Mouse (Mus musculus): ENCODE data around the gene Noa1. TPM values are rescaled to one million over a fixed set of nuclear protein-coding genes. Genes with fewer than 3 reads are reported as not detected.

Noa1 gene
- total RNA-seq, 2 experiments from 2014 or later, result 19.0 to 21.6 TPM

DNA sequence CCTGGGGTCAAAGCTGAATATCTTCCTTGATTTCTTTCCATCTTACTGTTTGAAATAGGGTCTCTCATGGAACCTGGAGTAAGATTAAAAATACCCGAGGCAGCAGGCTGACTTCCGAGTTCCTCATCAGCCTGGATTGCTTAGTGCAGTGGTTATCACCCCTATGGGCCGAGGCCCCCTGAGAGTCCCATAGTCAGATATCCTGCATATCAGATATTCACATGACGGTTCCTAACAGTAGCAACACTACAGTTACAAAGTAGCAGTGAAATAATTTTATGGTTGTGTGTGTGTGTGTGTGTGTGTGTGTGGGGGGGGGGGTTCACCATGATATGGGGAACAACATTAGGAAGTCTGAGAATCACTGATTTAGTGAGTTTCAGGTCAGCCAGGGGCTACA is 48.7 kb downstream of the Noa1 start:
- intact Hi-C loops (cut with DNase I), result no loop called here
- DNase-seq (ENCODE audit: low spot score), result no peak

DNA sequence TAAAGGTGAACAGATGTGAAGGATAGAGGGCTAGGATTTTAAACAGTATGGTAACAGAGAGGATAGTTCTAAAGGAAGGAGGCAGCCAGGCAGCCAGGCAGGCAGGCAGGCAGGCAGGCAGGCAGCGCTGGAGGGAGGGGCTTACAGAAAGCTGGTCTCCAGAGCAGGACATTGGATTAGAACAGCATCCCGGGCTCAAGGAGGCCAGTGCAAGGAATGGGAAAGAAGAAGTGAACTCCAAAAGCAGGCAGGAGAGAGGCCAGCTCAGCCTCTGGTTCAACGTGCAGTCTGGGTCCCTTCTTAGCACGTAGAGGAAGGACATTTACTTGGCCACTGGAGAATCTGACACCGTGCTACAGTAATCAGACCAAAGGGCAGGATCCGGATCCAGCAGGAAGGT is 49.7 kb downstream of the Noa1 start:
- no peak for DNase-seq (ENCODE audit: low spot score)
- intact Hi-C loops (cut with DNase I), result no loop called here

DNA sequence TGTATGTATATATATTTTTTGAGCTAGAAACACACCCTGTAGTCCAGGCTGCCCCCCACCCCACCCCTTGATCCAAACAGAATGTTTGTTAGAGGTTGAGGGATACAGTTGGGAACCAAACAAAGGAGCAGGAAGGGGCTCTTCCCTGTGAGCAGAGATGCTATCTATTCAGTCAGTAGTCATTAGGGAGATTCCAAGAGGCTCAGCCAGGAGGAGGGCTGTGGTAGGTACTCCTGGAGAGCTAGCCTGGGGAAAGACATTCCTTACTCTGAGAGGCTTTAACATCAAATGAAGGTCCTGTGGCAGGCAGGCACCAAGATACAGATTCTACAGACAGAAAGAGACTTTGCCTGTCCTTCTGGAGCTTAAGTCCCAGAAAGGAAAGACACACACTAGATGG is 50.6 kb downstream of the Noa1 start:
- intact Hi-C loops (cut with DNase I), result no loop called here
- no peak for DNase-seq (ENCODE audit: low spot score)

DNA sequence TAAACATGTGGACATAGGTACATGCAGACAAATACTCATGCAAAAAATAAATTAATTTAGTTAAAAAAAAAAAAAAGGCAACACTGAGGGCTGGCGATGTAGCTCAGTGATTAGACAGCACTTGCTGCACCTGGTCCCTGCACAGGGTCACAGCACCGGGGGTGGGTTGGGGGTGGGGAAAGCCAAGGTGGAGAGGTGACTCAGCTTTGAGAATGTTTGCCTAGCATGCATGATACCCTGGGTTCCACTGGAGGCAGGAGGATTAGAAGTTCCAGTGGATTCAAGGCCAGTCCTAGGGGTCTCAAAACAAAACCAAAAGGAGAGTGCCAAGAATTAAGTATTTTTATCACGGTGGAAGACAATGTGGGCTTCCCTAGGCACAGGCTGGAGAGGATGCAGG is 52.3 kb downstream of the Noa1 start:
- no peak for DNase-seq (ENCODE audit: low spot score)
- intact Hi-C loops (cut with DNase I), result no loop called here

DNA sequence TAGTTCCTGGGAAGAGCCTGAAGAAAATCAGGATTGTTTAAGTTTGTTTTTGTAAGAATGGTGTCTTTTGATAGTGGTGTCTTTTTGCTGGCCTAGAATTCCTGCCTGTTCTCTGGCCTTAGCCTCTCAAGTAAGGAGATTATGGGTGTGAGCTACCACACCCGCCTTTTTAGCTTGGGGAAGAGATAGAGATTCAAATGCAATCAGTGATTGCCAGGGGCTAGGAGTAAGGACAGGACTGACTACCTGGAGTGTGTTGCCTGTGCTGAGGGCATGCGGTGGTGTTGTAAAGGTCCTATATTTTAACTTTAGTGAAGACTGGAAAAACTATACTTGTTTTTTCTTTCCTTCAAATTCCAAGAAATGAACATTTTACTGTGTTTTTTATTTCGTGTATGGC is 55.5 kb downstream of the Noa1 start:
- intact Hi-C loops (cut with DNase I), result no loop called here
- no peak for DNase-seq (ENCODE audit: low spot score)

DNA sequence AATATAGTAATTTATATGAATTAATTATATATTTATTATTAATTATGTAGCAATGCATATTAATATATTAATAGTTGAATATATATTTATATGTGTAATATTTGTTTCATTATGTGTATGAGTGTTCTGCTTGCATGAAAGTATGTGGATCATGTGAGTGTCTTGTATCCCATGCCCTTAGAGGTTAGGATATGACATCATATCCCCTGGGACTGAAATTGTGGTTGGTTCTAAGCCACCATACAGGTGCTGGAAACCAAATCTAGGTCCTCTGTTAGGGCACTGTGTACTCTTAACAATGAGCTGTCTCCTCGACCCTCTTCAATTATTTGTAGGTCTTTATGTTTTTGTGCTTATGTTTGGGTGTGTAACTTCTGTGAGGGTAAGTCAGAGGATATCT is 56.7 kb downstream of the Noa1 start:
- DNase-seq (ENCODE audit: low spot score), result no peak
- intact Hi-C loops (cut with DNase I), result no loop called here

DNA sequence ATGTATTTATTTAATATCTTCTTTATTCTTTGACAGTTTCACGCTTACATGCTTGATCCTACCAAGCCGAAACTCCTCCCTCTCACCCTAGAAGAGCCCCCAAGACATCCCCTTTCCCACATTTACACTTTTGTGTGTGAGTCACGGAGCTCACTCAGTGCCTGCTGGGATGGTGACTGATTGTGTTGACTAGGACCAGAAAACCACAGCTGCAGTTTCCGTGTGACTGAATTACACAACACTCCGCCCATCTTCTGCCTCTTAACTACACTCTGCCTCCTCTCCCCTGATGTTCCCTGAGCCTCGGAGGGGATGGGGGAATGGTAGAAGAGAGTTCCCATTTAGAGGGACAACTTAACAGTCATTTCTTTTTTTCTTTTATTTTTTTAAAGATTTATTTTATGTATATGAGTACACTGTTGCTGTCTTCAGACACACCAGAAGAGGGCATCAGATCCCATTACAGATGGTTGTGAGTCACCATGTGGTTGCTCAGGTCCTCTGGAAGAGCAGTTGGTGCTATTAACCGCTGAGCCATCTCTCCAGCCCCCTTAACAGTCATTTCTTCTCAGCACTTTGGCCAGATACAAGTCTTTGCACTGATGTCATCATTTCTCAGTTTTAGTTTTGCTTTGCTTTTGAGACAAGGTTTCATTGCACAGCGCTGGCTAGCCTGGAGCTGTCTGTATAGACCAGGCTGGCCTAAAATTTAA is 57.6 kb downstream of the Noa1 start:
- no peak for DNase-seq (ENCODE audit: low spot score)
- intact Hi-C loops (cut with DNase I), result no loop called here

DNA sequence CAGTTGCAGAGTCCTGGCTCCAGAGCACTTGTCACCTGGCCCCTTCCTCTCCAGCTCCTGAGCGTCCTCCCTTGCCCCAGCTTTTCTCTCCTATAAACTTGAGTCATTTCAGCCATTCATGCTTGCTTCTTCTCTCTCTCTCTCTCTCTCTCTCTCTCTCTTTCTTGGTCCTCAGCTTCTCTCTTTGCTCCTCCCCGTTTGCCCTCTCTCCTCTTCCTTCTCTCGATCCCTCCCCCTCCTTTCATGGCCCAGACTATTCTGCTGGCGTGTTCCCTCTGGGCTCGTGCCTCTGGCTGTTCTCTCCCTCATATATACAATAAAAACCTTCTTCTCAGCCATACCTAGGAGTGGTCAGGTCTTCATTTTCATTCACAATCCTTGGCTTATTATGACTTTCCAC is 58.2 kb downstream of the Noa1 start:
- intact Hi-C loops (cut with DNase I), result no loop called here
- no peak for DNase-seq (ENCODE audit: low spot score)

DNA sequence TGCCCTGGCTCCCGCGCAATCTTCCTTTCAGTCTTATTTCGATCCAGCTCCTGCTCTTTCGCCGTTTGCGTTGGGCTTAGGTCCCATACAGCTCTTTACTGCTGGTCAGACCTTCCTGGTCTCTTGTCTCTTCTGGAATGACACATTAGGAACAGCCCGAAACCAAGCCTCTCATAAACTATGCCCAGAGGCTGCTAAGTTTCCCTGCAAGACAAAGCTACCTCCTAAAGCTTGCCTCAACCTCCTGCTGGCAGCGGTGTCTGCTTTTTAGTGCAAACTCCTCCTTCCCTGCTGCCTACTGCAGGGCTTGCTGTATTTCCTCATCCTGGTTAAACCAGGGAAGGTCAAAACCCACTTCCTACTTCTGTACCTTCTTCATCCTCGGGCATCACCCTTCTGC is 59.8 kb downstream of the Noa1 start:
- DNase-seq (ENCODE audit: low spot score), result no peak
- intact Hi-C loops (cut with DNase I), result no loop called here

DNA sequence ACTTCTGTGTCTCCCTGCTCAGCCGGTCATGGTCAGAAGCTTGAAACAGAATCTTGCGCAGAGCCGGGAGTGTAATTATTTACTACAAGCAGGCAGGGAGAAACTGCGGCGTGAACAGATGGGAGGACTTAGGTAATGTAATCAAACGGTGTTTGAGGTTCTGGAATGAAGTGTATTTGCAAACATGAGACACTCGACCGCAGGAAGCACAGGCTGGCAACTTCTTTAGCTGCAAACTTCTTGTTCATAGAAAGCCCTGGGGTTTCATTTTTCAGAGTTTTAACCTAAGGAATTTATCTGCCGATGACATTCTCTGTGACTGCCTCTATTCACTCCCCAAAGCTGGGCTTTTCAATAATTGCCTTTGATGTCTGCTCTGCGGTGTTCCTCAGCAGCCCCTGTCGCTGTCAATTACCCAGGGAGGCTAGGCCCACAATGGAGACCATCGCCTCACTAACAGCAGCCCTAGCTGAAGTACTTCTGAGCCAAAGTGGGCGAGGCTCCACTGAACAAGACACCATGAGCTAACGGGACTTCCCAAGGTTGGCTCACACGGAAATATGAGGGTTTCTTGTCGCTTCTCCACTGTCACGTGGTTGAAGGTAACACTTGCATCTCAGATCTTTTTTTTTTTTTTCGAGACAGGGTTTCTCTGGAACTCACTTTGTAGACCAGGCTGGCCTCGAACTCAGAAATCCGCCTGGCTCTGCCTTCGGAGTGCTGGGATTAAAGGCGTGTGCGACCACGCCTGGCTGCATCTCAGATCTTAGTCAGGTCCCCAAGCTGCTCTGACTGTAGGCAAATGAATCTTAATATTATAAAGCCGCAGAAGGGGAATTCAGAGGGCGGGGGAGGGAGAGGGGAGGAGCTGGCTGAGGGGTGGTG is 63.9 kb downstream of the Noa1 start:
- DNase-seq (ENCODE audit: low spot score), result no peak
- intact Hi-C loops (cut with DNase I), result no loop called here

DNA sequence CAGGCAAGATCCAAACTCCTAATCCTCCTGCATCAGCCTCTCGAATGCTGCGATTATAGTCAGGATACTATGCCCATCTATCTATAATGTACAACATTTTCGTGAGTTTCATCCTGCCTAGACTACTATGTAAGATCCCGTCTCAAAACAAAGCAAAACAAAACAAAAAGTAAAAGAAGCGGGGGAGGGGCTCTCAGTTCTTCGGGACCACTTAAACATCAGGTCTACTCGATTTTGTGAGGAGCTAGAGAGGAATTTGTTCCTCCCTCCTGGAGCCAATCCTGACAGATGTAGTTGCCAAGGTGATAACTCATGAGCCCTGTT is 64.5 kb downstream of the Noa1 start:
- DNase-seq (ENCODE audit: low spot score), result no peak
- intact Hi-C loops (cut with DNase I), result no loop called here

DNA sequence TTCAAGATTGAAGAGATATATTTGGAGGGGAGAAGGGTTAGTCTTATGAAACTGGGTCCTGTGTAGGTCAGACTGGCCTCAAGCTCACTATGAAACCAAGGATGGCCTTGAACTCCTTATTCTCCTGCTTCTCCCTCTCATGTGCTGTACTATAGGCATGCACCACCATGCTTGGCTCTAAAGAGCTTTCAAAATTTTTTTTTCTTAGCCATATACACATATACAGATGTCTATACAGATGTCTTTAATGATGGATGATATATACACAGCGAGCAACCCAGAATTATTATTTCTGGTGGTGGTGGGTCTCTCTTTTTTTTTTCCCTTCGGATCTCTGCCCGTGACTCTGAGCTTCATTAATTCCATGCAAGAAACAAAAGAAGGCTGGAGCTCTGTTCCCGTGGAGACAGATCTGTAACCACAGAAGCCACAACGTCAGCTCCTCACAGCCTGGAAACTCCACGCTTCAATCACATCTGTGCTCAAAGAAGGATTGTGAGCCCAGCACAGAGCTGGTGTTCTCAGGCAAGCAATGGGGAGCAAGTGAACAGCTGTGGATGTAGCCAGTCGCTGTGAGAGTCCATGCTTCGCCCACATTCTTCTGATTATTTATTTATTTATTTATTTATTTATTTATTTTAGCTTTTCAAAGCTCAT is 65.4 kb downstream of the Noa1 start:
- DNase-seq (ENCODE audit: low spot score), result no peak
- intact Hi-C loops (cut with DNase I), result no loop called here

Small RNA genes lying within 50 kb of the gene (microRNA-seq; reads per million reads assigned to microRNA genes)
- gene Mir5098, result not detected

Other genes starting within 250 kb of the Noa1 start
- gene Hopx, start 195.0 kb downstream of the Noa1 start, total RNA-seq (2021), result 100 to 1,000 TPM; 402 to 442 TPM
- gene Spink2, start 98.6 kb downstream of the Noa1 start, total RNA-seq (2021), result under 1 TPM in 1 of 2 experiments, not detected in 1; 0.45 TPM
- 10 to 100 TPM; 14.5 to 15.5 TPM for gene Rest, start 44.6 kb downstream of the Noa1 start, total RNA-seq (2021)
- gene Polr2b, start 63 bp upstream of the Noa1 start, total RNA-seq (2021), result 10 to 100 TPM; 32.2 to 34.5 TPM
- 100 to 1,000 TPM; 251 to 311 TPM for gene Igfbp7, start 98.0 kb upstream of the Noa1 start, total RNA-seq (2021)

Data from heart, postnatal 25 days (tissue).